Mouse (Mus musculus): ENCODE data around the gene Pnldc1.

GRCm38 (mm10) chr17:12849778-12850382, 60.1 kb downstream of the Pnldc1 start:
- TF ChIP-seq TCF12 (IDR thresholded peaks at IDR 0.05; ENCODE audit: insufficient read depth, poor library complexity, severe bottlenecking) (no peak), POLR2A (IDR thresholded peaks at IDR 0.05; ENCODE audit: insufficient read length, low read depth) (no peak), CEBPB (IDR thresholded peaks at IDR 0.05; ENCODE audit: insufficient read depth, poor library complexity, severe bottlenecking) (no peak), USF1 (IDR thresholded peaks at IDR 0.05; ENCODE audit: low read depth) (no peak)

All from myocyte (in vitro differentiated cells).